Mouse (Mus musculus) frontal cortex, postnatal 14 days (tissue): ENCODE results near the gene Dclre1b.

Experiments used
- DNase-seq, 2 experiments: peaks; one replicate each; pipeline ENCODE4 v3.0.0; 2022; ENCODE audit warnings: low spot score in 2 of 2

The Dclre1b gene

DNA sequence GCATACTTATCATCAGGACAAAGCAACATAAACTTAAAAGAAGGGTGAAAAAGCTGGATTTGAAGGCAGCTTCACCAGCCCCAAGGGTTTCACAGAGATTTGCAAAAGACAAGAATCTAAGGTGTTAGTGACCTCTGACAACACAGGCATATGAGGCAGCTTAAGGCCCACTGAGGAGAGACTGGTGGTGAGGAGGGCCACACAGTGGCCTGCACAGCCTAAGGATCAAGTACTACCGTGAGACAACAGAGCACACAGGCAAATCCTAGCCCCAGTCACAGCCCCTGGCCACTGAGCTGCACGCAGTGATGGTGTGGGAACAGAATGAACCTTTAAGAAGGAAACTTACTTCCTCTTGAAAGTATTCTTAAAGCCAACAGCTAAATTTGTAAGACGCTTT, 35.7 kb downstream of the Dclre1b start:
- no peak for DNase-seq

- no peak for DNase-seq
These were observed 36.4 kb downstream of the Dclre1b start for GRCm38 (mm10) chr3:103772846-103773245.

DNA sequence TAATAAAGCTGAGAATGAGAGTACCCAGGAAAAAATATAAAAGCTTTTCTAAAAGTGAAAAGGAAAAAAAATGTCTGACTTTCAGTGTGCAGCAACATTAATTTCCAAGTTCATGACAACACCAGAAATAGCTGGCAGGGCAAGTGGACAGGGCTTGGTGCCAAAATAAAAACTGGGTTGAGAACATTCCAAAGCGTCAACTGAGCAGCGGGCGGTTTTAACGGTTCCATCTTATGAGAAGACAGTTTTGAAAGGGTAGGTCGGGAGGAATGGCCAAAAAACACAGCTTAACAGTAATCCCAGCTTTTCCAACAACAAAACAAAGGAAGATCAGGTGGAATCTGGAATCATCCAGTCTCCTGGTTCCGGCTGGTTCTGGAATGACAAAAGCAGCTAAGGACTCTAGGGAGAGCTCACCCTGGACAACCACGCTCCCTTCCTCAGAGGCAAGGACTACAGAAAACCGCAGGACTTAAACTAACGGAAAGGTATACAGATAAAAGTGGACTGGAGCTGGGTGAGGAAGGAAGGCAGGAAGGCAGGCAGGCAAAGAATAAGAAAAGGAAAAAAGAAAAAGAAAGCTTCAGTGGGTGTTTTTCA, 37.6 kb downstream of the Dclre1b start:
- DNase-seq = no peak

DNA sequence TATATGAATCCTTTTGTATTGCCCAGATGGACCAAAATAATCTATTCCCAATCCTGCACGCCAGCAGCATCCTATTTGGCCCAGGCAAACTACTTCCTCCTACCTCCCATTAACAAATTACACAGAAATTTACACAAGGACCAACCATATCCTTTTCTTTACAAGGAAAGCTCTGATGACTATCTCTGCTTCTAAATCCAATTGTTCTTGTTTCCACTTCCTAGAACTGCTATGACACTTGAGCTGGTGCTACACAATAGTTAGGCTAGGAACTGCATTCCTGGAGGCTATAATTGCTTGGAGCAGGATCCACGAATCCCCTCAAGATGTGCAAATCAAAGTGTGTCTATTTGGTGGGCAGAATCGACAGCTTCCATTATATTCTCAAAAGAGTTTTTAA, 42.5 kb downstream of the Dclre1b start:
- no peak for DNase-seq

- DNase-seq = no peak
These were observed 49.8 kb downstream of the Dclre1b start for GRCm38 (mm10) chr3:103759261-103759970.

DNA sequence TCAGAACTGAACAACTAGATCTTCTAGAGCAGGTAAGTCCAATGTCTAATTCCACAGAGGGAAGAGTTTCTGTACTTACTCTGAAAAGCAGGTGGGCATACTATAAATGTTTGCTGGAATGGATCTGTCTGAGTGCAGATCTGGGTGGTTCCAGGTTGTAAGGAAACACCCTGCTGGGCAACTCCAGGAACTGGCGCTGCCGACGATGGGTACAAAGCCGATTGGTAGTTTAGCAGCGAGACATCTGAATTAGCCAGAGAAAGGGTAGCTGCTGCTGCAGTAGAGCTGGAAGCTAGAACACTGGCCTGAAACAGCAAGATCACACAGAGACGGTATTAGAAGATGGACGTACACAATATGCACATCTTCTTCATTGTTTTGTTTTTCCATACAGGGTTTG, 50.8 kb downstream of the Dclre1b start:
- no peak for DNase-seq

DNA sequence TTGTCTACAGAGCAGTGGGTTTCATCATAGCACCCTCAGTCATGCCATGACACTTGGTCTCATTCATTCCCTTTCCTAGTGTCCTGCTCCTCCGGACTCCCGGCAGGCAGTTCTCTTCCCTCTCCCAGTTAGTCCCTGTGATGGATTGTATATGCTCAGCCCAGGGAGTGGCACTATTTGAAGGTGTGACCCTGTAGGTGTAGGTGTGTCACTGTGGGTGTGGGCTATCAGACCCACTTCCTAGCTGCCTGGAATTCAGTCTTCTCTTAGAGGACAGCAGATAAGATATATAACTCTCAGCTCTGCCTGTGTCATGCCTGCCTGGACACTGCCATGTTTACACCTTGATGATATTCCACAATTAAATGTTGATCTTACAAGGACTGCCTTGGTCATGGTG, 52.3 kb downstream of the Dclre1b start:
- no peak for DNase-seq

DNA sequence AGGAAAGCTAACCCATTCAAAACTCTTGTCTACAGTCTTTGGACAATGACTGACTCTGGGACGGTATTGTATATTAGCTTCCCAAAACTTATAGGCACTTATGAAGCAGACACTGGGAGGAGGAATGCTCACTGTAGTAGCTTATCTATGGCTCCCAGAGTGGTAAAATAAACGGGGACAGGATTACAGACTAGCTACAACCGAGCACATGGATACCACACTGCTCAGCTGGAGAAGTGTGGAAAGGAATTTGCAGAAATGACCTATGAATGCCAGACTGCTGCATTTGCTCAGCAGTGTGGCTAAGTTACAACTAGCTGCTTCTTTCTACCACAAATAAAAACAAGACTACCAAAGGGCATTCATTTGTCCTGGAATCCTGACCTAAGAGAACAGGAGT, 53.9 kb downstream of the Dclre1b start:
- no peak for DNase-seq

DNA sequence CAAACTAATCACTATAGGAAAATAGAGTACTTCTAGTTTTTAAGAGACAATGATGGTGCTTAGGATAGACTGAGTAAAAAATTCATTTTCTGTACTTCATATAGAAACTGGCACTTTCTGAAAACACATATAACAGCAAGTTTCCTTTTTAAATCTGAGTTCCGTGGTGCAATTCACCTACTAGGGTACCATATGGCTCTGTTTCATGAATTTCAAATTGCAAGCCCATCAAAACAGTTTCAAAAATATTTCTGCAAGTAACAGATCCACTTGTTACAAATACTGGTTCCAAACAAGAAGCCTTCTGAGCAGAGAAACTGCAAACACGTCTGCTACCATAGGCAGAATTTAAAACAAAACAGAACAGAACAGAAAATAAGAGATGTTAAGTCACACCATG, 57.7 kb downstream of the Dclre1b start:
- no peak for DNase-seq
